Mouse (Mus musculus) neural tube, embryonic 12.5 days (tissue): Measurements from ENCODE around the gene Ldha. TPM values are rescaled to one million over a fixed set of nuclear protein-coding genes. Genes with fewer than 3 reads are reported as not detected.

Experiments used
- polyA plus RNA-seq: library from polyadenylated mRNA; unstranded; fragments of >200 nt; fragmentation: Nextera tagmentation; extraction: Ambion mirVana; gene quantifications from 2 replicates; pipeline ENCODE4 v1.2.1, GENCODE M21; 2016

Gene Ldha
- polyA plus RNA-seq, 1 experiment from 2014 or later = 847 TPM

Other genes with a start within 250 kb of the Ldha start
- gene Sergef, start 201.7 kb upstream of the Ldha start, polyA plus RNA-seq = 21.1 and 24.4 TPM in 2 replicates
- gene Tph1, start 168.9 kb upstream of the Ldha start, polyA plus RNA-seq = 0.93 and 1.7 TPM in 2 replicates
- gene Saal1, start 130.8 kb upstream of the Ldha start, polyA plus RNA-seq = 24.3 and 26.1 TPM in 2 replicates
- gene Saa3, start 125.8 kb upstream of the Ldha start, polyA plus RNA-seq = 0.47 TPM in 1 of 2 replicates, not detected in the other
- not detected in 2 replicates for gene Saa4, start 108.9 kb upstream of the Ldha start, polyA plus RNA-seq
- gene Saa1, start 98.5 kb upstream of the Ldha start, polyA plus RNA-seq = 1.5 and 1.6 TPM in 2 replicates
- 0.74 TPM in 1 of 2 replicates, not detected in the other for gene Saa2, start 89.7 kb upstream of the Ldha start, polyA plus RNA-seq
- gene Hps5, start 45.4 kb upstream of the Ldha start, polyA plus RNA-seq = 22.7 and 23.5 TPM in 2 replicates
- gene Gtf2h1, start 45.4 kb upstream of the Ldha start, polyA plus RNA-seq = 46.4 and 48.1 TPM in 2 replicates
- 0.26 TPM in 1 of 2 replicates, not detected in the other for gene Ldhc, start 19.7 kb downstream of the Ldha start, polyA plus RNA-seq
- 338 and 348 TPM in 2 replicates for gene Tsg101, start 78.5 kb downstream of the Ldha start, polyA plus RNA-seq
- 7.3 and 7.9 TPM in 2 replicates for gene Uevld, start 117.1 kb downstream of the Ldha start, polyA plus RNA-seq
- not detected in 2 replicates for gene Gm9999, start 142.1 kb downstream of the Ldha start, polyA plus RNA-seq
- 11.2 and 13.0 TPM in 2 replicates for gene Spty2d1, start 166.9 kb downstream of the Ldha start, polyA plus RNA-seq
- 19.5 TPM in 2 replicates for gene Tmem86a, start 209.1 kb downstream of the Ldha start, polyA plus RNA-seq